Mouse (Mus musculus) midbrain, embryonic 16.5 days (tissue): Measurements from ENCODE around the gene Greb1. TPM values are rescaled to one million over a fixed set of nuclear protein-coding genes. Genes with fewer than 3 reads are reported as not detected.

ENCODE experiments used
- ATAC-seq: fragments of 200-750 bp; cut with Nextera tagmentation; 2 replicates; pipeline ENCODE4 v1.8.0; 2017; ENCODE audit warnings: moderate TSS enrichment
- H3K27ac ChIP-seq: fragments of 300-500 bp; sonication (generic); 2 replicates; pipeline ENCODE4 v1.5.1; 2014; ENCODE audit warnings: mild to moderate bottlenecking, low read length, mixed read lengths
- H3K27me3 ChIP-seq: fragments of 300-500 bp; sonication (generic); 2 replicates; pipeline ENCODE4 v1.6.1; 2014; ENCODE audit warnings: low read depth, low read length, mixed read lengths; ENCODE audit not compliant: control insufficient read depth, insufficient read depth
- H3K36me3 ChIP-seq: fragments of 300-500 bp; sonication (generic); 2 replicates; pipeline ENCODE4 v1.6.1; 2014; ENCODE audit warnings: mild to moderate bottlenecking, low read length, moderate library complexity, mixed read lengths; ENCODE audit not compliant: control insufficient read depth, insufficient read depth
- H3K4me1 ChIP-seq: fragments of 300-500 bp; sonication (generic); 2 replicates; pipeline ENCODE4 v1.6.1; 2014; ENCODE audit warnings: mild to moderate bottlenecking, low read length, mixed read lengths; ENCODE audit not compliant: control insufficient read depth, insufficient read depth
- H3K4me2 ChIP-seq: fragments of 300-500 bp; sonication (generic); 2 replicates; pipeline ENCODE4 v1.6.1; 2014; ENCODE audit warnings: mild to moderate bottlenecking, low read length, mixed read lengths
- H3K4me3 ChIP-seq: fragments of 300-500 bp; sonication (generic); 2 replicates; pipeline ENCODE4 v1.5.1; 2014; ENCODE audit warnings: low read depth, mild to moderate bottlenecking, low read length, moderate library complexity, mixed read lengths
- H3K9ac ChIP-seq: fragments of 300-500 bp; sonication (generic); 2 replicates; pipeline ENCODE4 v1.6.1; 2014; ENCODE audit warnings: low read depth, low read length, mixed read lengths
- H3K9me3 ChIP-seq: fragments of 300-500 bp; sonication (generic); replicated peaks from 2 replicates; pipeline ENCODE4 v1.6.1; 2014; ENCODE audit warnings: mild to moderate bottlenecking, low read length, mixed read lengths; ENCODE audit not compliant: control insufficient read depth, poor library complexity, severe bottlenecking
- WGBS: fragments of 180-500 bp; shearing (Covaris S2); extraction: QIAGEN DNeasy Blood & Tissue Kit; methylation state at CpG from one replicate; pipeline ENCODE4 v1.1.7; 2014; 5-methylcytosine and 5-hydroxymethylcytosine counted together
- polyA plus RNA-seq: library from polyadenylated mRNA; unstranded; fragments of >200 nt; fragmentation: Nextera tagmentation; extraction: Ambion mirVana; gene quantifications from 2 replicates; pipeline ENCODE4 v1.2.1, GENCODE M21; 2015

The Greb1 gene
- polyA plus RNA-seq, 1 experiment from 2014 or later = 0.98 TPM

- ATAC-seq = no peak
- 42% methylated on average over 8 of the region's 8 CpGs for WGBS
- Histone ChIP-seq H3K27me3 (no peaks in the 10 kb centered on the region), H3K36me3 (no peaks in the 10 kb centered on the region), H3K27ac (no peak overlapping the region), H3K4me2 (no peak overlapping the region), H3K4me1 (no peaks in the 10 kb centered on the region; the same call in 1 of the 2 replicates), H3K9ac (no peak overlapping the region), H3K4me3 (no peak overlapping the region), H3K9me3 (no peaks in the 10 kb centered on the region)
Measured at GRCm38 (mm10) chr12:16734009-16734408, 66.7 kb downstream of the Greb1 start.

GRCm38 (mm10) chr12:16731121-16731741 is 69.5 kb downstream of the Greb1 start:
- H3K4me3 ChIP-seq = no peak overlapping the region

GRCm38 (mm10) chr12:16730196-16730595 is 70.5 kb downstream of the Greb1 start:
- Histone ChIP-seq H3K36me3 (no peaks in the 10 kb centered on the region), H3K27ac (no peak overlapping the region), H3K4me1 (no peaks in the 10 kb centered on the region; the same call in 1 of the 2 replicates), H3K4me2 (no peak overlapping the region), H3K27me3 (no peaks in the 10 kb centered on the region), H3K9me3 (no peaks in the 10 kb centered on the region), H3K4me3 (no peak overlapping the region), H3K9ac (no peak overlapping the region)
- no peak for ATAC-seq
- WGBS = 87% methylated on average over 11 of the region's 11 CpGs

More at GRCm38 (mm10) chr12:16731121-16731741, 69.5 kb downstream of the Greb1 start:
- WGBS = 17% methylated on average over 11 of the region's 11 CpGs
- no peaks in the 10 kb centered on the region; the same call in 1 of the 2 replicates for H3K4me1 ChIP-seq
- H3K9ac ChIP-seq = no peak overlapping the region
- H3K36me3 ChIP-seq = no peaks in the 10 kb centered on the region
- no peaks in the 10 kb centered on the region for H3K27me3 ChIP-seq
- H3K9me3 ChIP-seq = no peaks in the 10 kb centered on the region
- peak; percentile 36; the same call in 1 of the 2 replicates for ATAC-seq
- no peak overlapping the region for H3K4me2 ChIP-seq
- no peak overlapping the region for H3K27ac ChIP-seq

GRCm38 (mm10) chr12:16728221-16728620 is 72.5 kb downstream of the Greb1 start:
- H3K4me3 ChIP-seq = no peak overlapping the region
- no peak overlapping the region for H3K27ac ChIP-seq
- H3K36me3 ChIP-seq = no peaks in the 10 kb centered on the region
- H3K9ac ChIP-seq = no peak overlapping the region
- WGBS = 85% methylated on average over 5 of the region's 5 CpGs
- H3K4me1 ChIP-seq = no peaks in the 10 kb centered on the region; the same call in 1 of the 2 replicates
- H3K4me2 ChIP-seq = no peak overlapping the region
- ATAC-seq = no peak
- no peaks in the 10 kb centered on the region for H3K9me3 ChIP-seq
- no peaks in the 10 kb centered on the region for H3K27me3 ChIP-seq

GRCm38 (mm10) chr12:16726229-16726628 is 74.5 kb downstream of the Greb1 start:
- WGBS = 86% methylated on average over 3 of the region's 3 CpGs
- H3K9ac ChIP-seq = no peak overlapping the region
- no peak for ATAC-seq

GRCm38 (mm10) chr12:16723601-16724000 is 77.1 kb downstream of the Greb1 start:
- H3K9me3 ChIP-seq = no peaks in the 10 kb centered on the region
- no peaks in the 10 kb centered on the region for H3K36me3 ChIP-seq
- H3K27ac ChIP-seq = no peak overlapping the region
- WGBS = 54% methylated on average over 3 of the region's 3 CpGs
- H3K4me3 ChIP-seq = no peak overlapping the region
- H3K9ac ChIP-seq = no peak overlapping the region
- H3K27me3 ChIP-seq = no peaks in the 10 kb centered on the region
- no peaks in the 10 kb centered on the region for H3K4me1 ChIP-seq
- H3K4me2 ChIP-seq = no peak overlapping the region
- ATAC-seq = no peak

More at GRCm38 (mm10) chr12:16726229-16726628, 74.5 kb downstream of the Greb1 start:
- Histone ChIP-seq H3K36me3 (no peaks in the 10 kb centered on the region), H3K9me3 (no peaks in the 10 kb centered on the region), H3K27me3 (no peaks in the 10 kb centered on the region), H3K4me1 (no peaks in the 10 kb centered on the region; the same call in 1 of the 2 replicates), H3K4me3 (no peak overlapping the region), H3K27ac (no peak overlapping the region), H3K4me2 (no peak overlapping the region)

GRCm38 (mm10) chr12:16718660-16719315 is 81.9 kb downstream of the Greb1 start:
- H3K9ac ChIP-seq = no peak overlapping the region
- no peaks in the 10 kb centered on the region for H3K27me3 ChIP-seq
- no peak overlapping the region for H3K4me2 ChIP-seq
- peak; percentile 46; the same call in 1 of the 2 replicates for ATAC-seq
- H3K27ac ChIP-seq = no peak overlapping the region
- no peaks in the 10 kb centered on the region for H3K9me3 ChIP-seq
- no peak overlapping the region for H3K4me3 ChIP-seq
- H3K36me3 ChIP-seq = no peaks in the 10 kb centered on the region
- 46% methylated on average over 8 of the region's 8 CpGs for WGBS
- no peaks in the 10 kb centered on the region for H3K4me1 ChIP-seq

GRCm38 (mm10) chr12:16717653-16718052 is 83.0 kb downstream of the Greb1 start:
- 65% methylated on average over 1 of the region's 1 CpGs for WGBS
- no peak overlapping the region for H3K4me2 ChIP-seq
- no peak overlapping the region for H3K4me3 ChIP-seq
- H3K27me3 ChIP-seq = no peaks in the 10 kb centered on the region
- no peaks in the 10 kb centered on the region for H3K36me3 ChIP-seq
- H3K27ac ChIP-seq = no peak overlapping the region
- ATAC-seq = no peak
- no peaks in the 10 kb centered on the region for H3K9me3 ChIP-seq
- H3K9ac ChIP-seq = no peak overlapping the region
- H3K4me1 ChIP-seq = no peaks in the 10 kb centered on the region

- Histone ChIP-seq H3K9ac (no peak overlapping the region), H3K27me3 (no peaks in the 10 kb centered on the region), H3K27ac (no peak overlapping the region), H3K4me1 (no peaks in the 10 kb centered on the region), H3K4me3 (no peak overlapping the region), H3K9me3 (no peaks in the 10 kb centered on the region), H3K4me2 (no peak overlapping the region), H3K36me3 (no peaks in the 10 kb centered on the region)
- 90% methylated on average over 10 of the region's 10 CpGs for WGBS
- ATAC-seq = no peak
Measured at GRCm38 (mm10) chr12:16714616-16715015, 86.1 kb downstream of the Greb1 start.
